Mouse (Mus musculus) embryonic fibroblast, embryonic 13.5 days (primary cell): ENCODE measurements around the gene Gstz1. TPM values are rescaled to one million over a fixed set of nuclear protein-coding genes. Genes with fewer than 3 reads are reported as not detected.

Source experiments
- H3K27ac ChIP-seq: 2 replicates; pipeline ENCODE4 v1.5.1; 2012; ENCODE audit warnings: low read length, control low read depth, inconsistent platforms; ENCODE audit not compliant: insufficient read depth
- H3K4me1 ChIP-seq: 2 replicates; pipeline ENCODE4 v1.6.1; 2011; ENCODE audit warnings: low read length; ENCODE audit not compliant: control insufficient read depth, insufficient read depth
- H3K4me3 ChIP-seq: 2 replicates; pipeline ENCODE4 v1.5.1; 2011; ENCODE audit warnings: mild to moderate bottlenecking, control low read depth, low read length; ENCODE audit not compliant: insufficient read depth
- CTCF ChIP-seq: IDR thresholded peaks from 2 replicates; pipeline ENCODE4 v1.5.1; 2011; ENCODE audit warnings: mild to moderate bottlenecking, control low read depth, low read length, moderate library complexity, borderline replicate concordance; ENCODE audit not compliant: insufficient read depth
- POLR2A ChIP-seq: IDR thresholded peaks from 2 replicates; pipeline ENCODE4 v1.6.1; 2011; ENCODE audit warnings: low read depth, mild to moderate bottlenecking, control low read depth, low read length, moderate library complexity
- polyA plus RNA-seq: library from polyadenylated mRNA; stranded (reverse); fragments of >200 nt; gene quantifications from 2 replicates; pipeline ENCODE4 v1.2.4, GENCODE M21; 2011; ENCODE audit warnings: low read depth; ENCODE audit not compliant: missing spikeins, insufficient read length

Gstz1 gene
- polyA plus RNA-seq: 41.1 and 46.9 TPM in 2 replicates

GRCm38 (mm10) chr12:87146966-87147365, at the start of gene Gstz1:
Gstz1 (plus strand) TSS chr12:87147165.
- H3K27ac ChIP-seq: peak within 1 kb of the TSS; percentile 75
- H3K4me1 ChIP-seq: 0 out of 2 replicates have a peak, but pooled peaks cover 4% of the 10 kb centered on the region
- peak; percentile 55 for TF ChIP-seq POLR2A
- no peak for TF ChIP-seq CTCF
- peak within 1 kb of the TSS; percentile 57 for H3K4me3 ChIP-seq

GRCm38 (mm10) chr12:87100331-87100730, 46.6 kb upstream of the Gstz1 start:
- Histone ChIP-seq H3K27ac (no peak overlapping the region), H3K4me1 (no peaks in the 10 kb centered on the region), H3K4me3 (no peak overlapping the region)
- TF ChIP-seq POLR2A: no peak
- TF ChIP-seq CTCF: no peak

GRCm38 (mm10) chr12:87102165-87102631, 44.8 kb upstream of the Gstz1 start, which contains the start of gene Ngb:
Ngb (minus strand) TSS chr12:87102539.
- H3K4me1 ChIP-seq: no peaks in the 10 kb centered on the region
- TF ChIP-seq CTCF: no peak
- TF ChIP-seq POLR2A: no peak
- no peak within 1 kb of the TSS for H3K27ac ChIP-seq
- no peak within 1 kb of the TSS for H3K4me3 ChIP-seq

- no peak for TF ChIP-seq CTCF
- no peak for TF ChIP-seq POLR2A
- Histone ChIP-seq H3K4me1 (no peaks in the 10 kb centered on the region), H3K27ac (no peak overlapping the region), H3K4me3 (no peak overlapping the region)
These were observed 43.5 kb upstream of the Gstz1 start for GRCm38 (mm10) chr12:87103471-87103870.

- Histone ChIP-seq H3K4me3 (no peak overlapping the region), H3K27ac (no peak overlapping the region), H3K4me1 (no peaks in the 10 kb centered on the region)
- TF ChIP-seq CTCF (no peak), POLR2A (no peak)
These were observed 42.2 kb upstream of the Gstz1 start for GRCm38 (mm10) chr12:87104796-87105195.

GRCm38 (mm10) chr12:87107357-87107977, 39.5 kb upstream of the Gstz1 start:
- TF ChIP-seq CTCF: no peak
- TF ChIP-seq POLR2A: no peak
- H3K27ac ChIP-seq: no peak overlapping the region
- no peak overlapping the region for H3K4me3 ChIP-seq
- H3K4me1 ChIP-seq: no peaks in the 10 kb centered on the region

GRCm38 (mm10) chr12:87121918-87122589, 24.9 kb upstream of the Gstz1 start:
- Histone ChIP-seq H3K4me1 (no peaks in the 10 kb centered on the region), H3K27ac (no peak overlapping the region), H3K4me3 (no peak overlapping the region)
- TF ChIP-seq CTCF (no peak), POLR2A (no peak)

GRCm38 (mm10) chr12:87127256-87127655, 19.7 kb upstream of the Gstz1 start:
- TF ChIP-seq CTCF (no peak), POLR2A (no peak)
- H3K27ac ChIP-seq: no peak overlapping the region
- no peak overlapping the region for H3K4me3 ChIP-seq
- H3K4me1 ChIP-seq: no peaks in the 10 kb centered on the region

- TF ChIP-seq CTCF: no peak
- no peak for TF ChIP-seq POLR2A
- no peaks in the 10 kb centered on the region for H3K4me1 ChIP-seq
- H3K4me3 ChIP-seq: no peak overlapping the region
- H3K27ac ChIP-seq: no peak overlapping the region
These were observed 16.7 kb upstream of the Gstz1 start for GRCm38 (mm10) chr12:87130224-87130623.

GRCm38 (mm10) chr12:87131181-87131580, 15.8 kb upstream of the Gstz1 start:
- Histone ChIP-seq H3K4me1 (no peaks in the 10 kb centered on the region), H3K27ac (no peak overlapping the region), H3K4me3 (no peak overlapping the region)
- TF ChIP-seq CTCF (no peak), POLR2A (no peak)
